Mouse (Mus musculus) midbrain, postnatal 0 days (tissue): ENCODE results near the gene Ccdc62. TPM values are rescaled to one million over a fixed set of nuclear protein-coding genes. Genes with fewer than 3 reads are reported as not detected.
A peak's percentile ranks its signal among the peaks of the same experiment; 100 is the strongest.

Experiments used
- ATAC-seq: fragments of 200-750 bp; cut with Nextera tagmentation; 2 replicates; pipeline ENCODE4 v1.8.0; 2017; ENCODE audit warnings: moderate number of reproducible peaks, mild to moderate bottlenecking, moderate TSS enrichment, moderate library complexity; ENCODE audit not compliant: low FRiP score
- DNase-seq: peaks from one replicate; pipeline ENCODE4 v3.0.0-alpha.2; 2015; ENCODE audit warnings: low spot score
- H3K27ac ChIP-seq: fragments of 300-500 bp; sonication (generic); 2 replicates; pipeline ENCODE4 v1.5.1; 2014; ENCODE audit warnings: low read depth, mild to moderate bottlenecking, low read length, mixed read lengths
- H3K27me3 ChIP-seq: fragments of 300-500 bp; sonication (generic); 2 replicates; pipeline ENCODE4 v1.6.1; 2014; ENCODE audit warnings: low read length, control low read depth, mixed read lengths; ENCODE audit not compliant: insufficient read depth
- H3K36me3 ChIP-seq: fragments of 300-500 bp; sonication (generic); 2 replicates; pipeline ENCODE4 v1.6.1; 2014; ENCODE audit warnings: low read length, control low read depth, mixed read lengths; ENCODE audit not compliant: insufficient read depth
- H3K4me1 ChIP-seq: fragments of 300-500 bp; sonication (generic); 2 replicates; pipeline ENCODE4 v1.6.1; 2014; ENCODE audit warnings: mild to moderate bottlenecking, control low read depth, antibody characterized with exemption, low read length, mixed read lengths; ENCODE audit not compliant: insufficient read depth
- H3K4me2 ChIP-seq: fragments of 300-500 bp; sonication (generic); 2 replicates; pipeline ENCODE4 v1.6.1; 2014; ENCODE audit warnings: low read depth, mild to moderate bottlenecking, low read length, mixed read lengths; ENCODE audit not compliant: poor library complexity, severe bottlenecking
- H3K4me3 ChIP-seq: fragments of 300-500 bp; sonication (generic); 2 replicates; pipeline ENCODE4 v1.5.1; 2014; ENCODE audit warnings: low read depth, mild to moderate bottlenecking, low read length, moderate library complexity
- H3K9ac ChIP-seq: fragments of 300-500 bp; sonication (generic); replicated peaks from 2 replicates; pipeline ENCODE4 v1.6.1; 2014; ENCODE audit warnings: mild to moderate bottlenecking, low read length, moderate library complexity, mixed read lengths; ENCODE audit not compliant: poor library complexity, severe bottlenecking
- H3K9me3 ChIP-seq: fragments of 300-500 bp; sonication (generic); 2 replicates; pipeline ENCODE4 v1.6.1; 2016; ENCODE audit warnings: low read length, control low read depth
- CTCF ChIP-seq: IDR thresholded peaks from 2 replicates; pipeline ENCODE4 v1.5.1; 2016; ENCODE audit warnings: antibody characterized with exemption, mild to moderate bottlenecking
- WGBS: fragments of 180-500 bp; shearing (Covaris S2); extraction: QIAGEN DNeasy Blood & Tissue Kit; methylation state at CpG from one replicate; pipeline ENCODE4 v1.1.7; 2014; 5-methylcytosine and 5-hydroxymethylcytosine counted together
- polyA plus RNA-seq: library from polyadenylated mRNA; unstranded; fragments of >200 nt; fragmentation: Nextera tagmentation; extraction: Ambion mirVana; gene quantifications from 2 replicates; pipeline ENCODE4 v1.2.1, GENCODE M21; 2015
- total RNA-seq: library from RNA; depleted of rRNA; stranded (reverse); fragments of >200 nt; gene quantifications from 2 replicates; pipeline ENCODE4 v1.2.3, GENCODE M21; 2014

Gene Ccdc62
- total and polyA plus RNA-seq, 2 experiments from 2014 or later = 0.27 to 2.9 TPM

DNA sequence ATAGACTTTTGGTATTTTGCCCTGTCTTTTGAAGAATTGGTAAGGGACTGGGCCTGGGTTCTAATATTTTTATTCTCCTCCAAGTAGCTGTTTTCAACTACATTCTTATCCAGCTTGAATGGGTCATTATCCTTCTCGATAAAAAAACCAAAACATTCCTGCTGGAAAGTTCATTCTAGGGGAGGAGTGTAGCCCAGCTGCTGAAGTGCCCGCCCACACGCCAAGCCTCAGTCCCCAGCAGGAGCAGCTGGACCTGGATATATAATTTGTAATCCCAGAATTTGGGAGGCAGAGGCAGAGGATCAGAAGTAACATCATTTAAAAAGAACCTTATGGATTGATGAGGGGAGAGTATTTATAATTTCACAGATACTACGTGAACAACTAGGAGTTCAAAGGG, 16.1 kb downstream of the Ccdc62 start:
- WGBS = 66% methylated on average over 4 of the region's 4 CpGs
- Histone ChIP-seq H3K9ac (no peak overlapping the region), H3K4me2 (no peak overlapping the region), H3K27me3 (no peaks in the 10 kb centered on the region), H3K9me3 (no peaks in the 10 kb centered on the region), H3K4me1 (no peaks in the 10 kb centered on the region), H3K27ac (no peak overlapping the region), H3K36me3 (no peaks in the 10 kb centered on the region), H3K4me3 (no peak overlapping the region)
- DNase-seq (no peak), ATAC-seq (no peak)
- TF ChIP-seq CTCF = no peak

DNA sequence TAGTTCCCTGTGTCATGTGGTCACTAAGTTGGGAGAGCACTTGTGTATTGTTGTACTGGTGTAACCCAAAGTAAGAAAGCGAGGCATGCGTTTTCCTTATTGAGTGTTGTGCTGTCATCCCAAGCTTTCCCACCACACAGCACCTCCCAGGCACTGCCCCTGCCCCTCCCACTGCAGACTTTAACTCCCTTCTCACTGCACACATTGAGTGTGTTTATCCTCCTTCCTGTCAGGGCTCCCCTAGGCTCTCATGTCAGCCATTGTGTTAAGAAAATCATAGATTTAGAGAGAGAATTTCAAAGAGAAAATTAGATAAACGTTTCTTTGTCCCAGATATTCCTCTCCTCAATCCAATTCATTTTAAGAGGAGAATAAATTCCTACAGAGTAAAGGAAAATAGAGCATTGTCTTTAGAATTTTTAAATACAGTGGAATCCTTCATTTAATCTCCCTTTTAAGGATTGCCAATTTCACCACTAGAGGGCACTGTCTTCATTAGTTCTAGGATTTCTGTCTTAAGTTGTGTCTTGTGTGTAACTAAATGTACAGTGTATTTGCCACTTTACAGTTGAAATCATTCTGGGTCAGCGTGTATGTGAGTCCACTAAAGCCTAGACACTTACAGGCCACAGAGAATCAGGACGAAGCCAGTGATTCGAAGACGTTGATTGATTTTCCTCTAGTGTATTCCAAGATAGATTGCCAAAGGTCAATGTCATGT, 16.7 kb downstream of the Ccdc62 start:
- H3K36me3 ChIP-seq = no peaks in the 10 kb centered on the region
- no peaks in the 10 kb centered on the region for H3K27me3 ChIP-seq
- no peak overlapping the region for H3K4me2 ChIP-seq
- no peaks in the 10 kb centered on the region for H3K9me3 ChIP-seq
- peak; percentile 88 for DNase-seq
- ATAC-seq = no peak
- no peak overlapping the region for H3K4me3 ChIP-seq
- WGBS = 58% methylated on average over 7 of the region's 7 CpGs
- TF ChIP-seq CTCF = peak; percentile 85
- H3K9ac ChIP-seq = no peak overlapping the region
- H3K4me1 ChIP-seq = no peaks in the 10 kb centered on the region
- no peak overlapping the region for H3K27ac ChIP-seq

DNA sequence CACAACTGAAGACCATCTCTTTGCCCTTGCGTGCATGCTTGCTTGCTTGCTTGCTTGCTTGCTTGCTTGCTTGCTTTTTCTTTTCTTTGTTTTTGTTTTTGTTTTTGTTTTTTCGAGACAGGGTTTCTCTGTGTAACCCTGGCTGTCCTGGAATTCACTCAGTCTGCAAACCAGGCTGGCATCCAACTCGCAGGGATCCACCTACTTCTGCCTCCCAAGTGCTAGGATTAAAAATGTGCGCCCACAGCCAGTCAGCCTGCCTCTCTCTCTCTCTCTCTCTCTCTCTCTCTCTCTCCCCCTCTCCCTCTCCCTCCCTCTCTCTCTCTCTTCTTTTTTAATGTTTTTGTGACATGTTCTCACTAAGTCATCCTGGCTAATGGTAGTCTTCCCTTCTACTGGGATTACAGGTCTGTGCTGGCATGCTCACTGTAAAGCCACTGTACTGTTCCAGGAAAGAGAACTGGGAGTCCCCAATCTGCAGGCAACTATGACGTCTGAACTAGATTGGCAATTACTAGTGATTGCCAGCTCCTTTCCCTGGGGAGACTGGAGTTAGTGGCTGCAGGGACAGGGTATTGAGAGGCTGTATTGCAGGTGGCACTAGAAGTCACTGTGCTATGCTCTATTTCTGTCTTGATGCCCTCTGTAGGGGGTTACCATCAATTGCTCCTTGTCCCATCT, 22.0 kb downstream of the Ccdc62 start:
- Histone ChIP-seq H3K36me3 (no peaks in the 10 kb centered on the region), H3K4me3 (no peak overlapping the region), H3K27me3 (no peaks in the 10 kb centered on the region), H3K27ac (no peak overlapping the region), H3K9ac (no peak overlapping the region), H3K4me2 (no peak overlapping the region), H3K9me3 (no peaks in the 10 kb centered on the region), H3K4me1 (no peaks in the 10 kb centered on the region)
- no peak for DNase-seq
- no peak for ATAC-seq
- 63% methylated on average over 5 of the region's 5 CpGs for WGBS
- no peak for TF ChIP-seq CTCF

DNA sequence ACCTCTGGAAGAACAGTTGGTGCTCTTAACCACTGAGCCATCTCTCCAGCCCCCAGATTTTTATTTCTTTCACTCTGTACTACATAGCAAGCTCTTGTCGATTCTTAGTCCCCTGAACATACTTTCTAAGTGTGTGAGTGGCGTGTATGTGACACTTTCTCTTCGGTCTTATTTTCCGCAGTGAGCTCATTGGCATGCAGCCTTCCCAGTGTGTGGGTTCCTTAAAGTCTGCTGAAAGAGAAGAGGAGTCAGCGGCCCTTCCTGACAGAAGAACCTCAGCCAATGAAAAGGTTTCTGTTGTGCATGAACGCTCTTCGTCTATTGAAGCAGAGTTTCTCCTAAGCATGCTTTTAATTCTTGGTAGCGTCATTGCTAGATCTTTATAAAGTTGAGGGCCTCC, 26.7 kb downstream of the Ccdc62 start:
- Histone ChIP-seq H3K9me3 (no peaks in the 10 kb centered on the region), H3K27me3 (no peaks in the 10 kb centered on the region), H3K4me1 (no peaks in the 10 kb centered on the region), H3K9ac (no peak overlapping the region), H3K36me3 (no peaks in the 10 kb centered on the region), H3K27ac (no peak overlapping the region), H3K4me2 (no peak overlapping the region), H3K4me3 (no peak overlapping the region)
- WGBS = 72% methylated on average over 8 of the region's 8 CpGs
- DNase-seq (no peak), ATAC-seq (no peak)
- no peak for TF ChIP-seq CTCF

DNA sequence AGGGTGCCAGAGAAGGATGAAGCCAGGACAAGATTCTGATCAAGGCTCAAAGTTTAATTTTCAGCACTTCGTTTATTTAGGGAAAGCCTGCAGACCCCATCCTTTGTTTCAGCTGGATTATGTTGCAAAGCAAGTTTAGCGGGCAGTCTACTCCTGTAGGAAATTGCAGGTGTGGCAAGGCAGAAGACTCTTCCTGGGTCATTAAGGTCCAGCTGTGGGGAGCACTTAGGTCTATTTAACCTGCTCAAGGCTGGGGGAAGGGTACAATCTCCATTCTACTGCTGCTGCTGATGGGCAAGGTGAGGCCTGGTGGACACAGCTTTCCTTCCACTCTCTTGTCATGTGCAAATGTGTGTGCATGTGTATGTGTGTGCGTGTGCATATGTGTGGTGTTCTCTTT, 28.5 kb downstream of the Ccdc62 start:
- ATAC-seq = no peak
- 82% methylated on average over 3 of the region's 3 CpGs for WGBS

GRCm38 (mm10) chr5:123960129-123960528, 29.6 kb downstream of the Ccdc62 start:
- WGBS = 74% methylated on average over 8 of the region's 8 CpGs
- H3K4me2 ChIP-seq = no peak overlapping the region
- H3K36me3 ChIP-seq = no peaks in the 10 kb centered on the region
- DNase-seq (no peak), ATAC-seq (no peak)
- no peak for TF ChIP-seq CTCF
- H3K9ac ChIP-seq = no peak overlapping the region
- H3K27ac ChIP-seq = no peak overlapping the region
- H3K27me3 ChIP-seq = no peaks in the 10 kb centered on the region
- no peaks in the 10 kb centered on the region for H3K9me3 ChIP-seq
- no peak overlapping the region for H3K4me3 ChIP-seq
- no peaks in the 10 kb centered on the region for H3K4me1 ChIP-seq

More for the DNA sequence above, 28.5 kb downstream of the Ccdc62 start:
- Histone ChIP-seq H3K9me3 (no peaks in the 10 kb centered on the region), H3K36me3 (no peaks in the 10 kb centered on the region), H3K4me1 (no peaks in the 10 kb centered on the region), H3K27ac (no peak overlapping the region), H3K27me3 (no peaks in the 10 kb centered on the region), H3K4me3 (no peak overlapping the region), H3K9ac (no peak overlapping the region), H3K4me2 (no peak overlapping the region)
- no peak for DNase-seq
- no peak for TF ChIP-seq CTCF
